Mouse (Mus musculus) testis, adult 2 months (tissue): Measurements from ENCODE around the gene Ranbp10.

Experiments
- CTCF ChIP-seq: fragments of 200-500 bp; IDR thresholded peaks from 2 replicates; pipeline ENCODE4 v1.5.1; 2012; ENCODE audit warnings: low read depth, mild to moderate bottlenecking, inconsistent platforms, low read length, moderate library complexity; ENCODE audit not compliant: control insufficient read depth, insufficient read depth, insufficient replicate concordance
- POLR2A ChIP-seq: fragments of 200-500 bp; IDR thresholded peaks from 2 replicates; pipeline ENCODE4 v1.6.1; 2012; ENCODE audit warnings: low read depth, mild to moderate bottlenecking, inconsistent platforms, low read length, moderate library complexity; ENCODE audit not compliant: control insufficient read depth

GRCm38 (mm10) chr8:105804797-105805196 is 22.4 kb downstream of the Ranbp10 start:
- TF ChIP-seq CTCF: no peak
- TF ChIP-seq POLR2A: no peak
